9 mouse cellular contexts compared by ENCODE assay signal in the genomic region with DNA sequence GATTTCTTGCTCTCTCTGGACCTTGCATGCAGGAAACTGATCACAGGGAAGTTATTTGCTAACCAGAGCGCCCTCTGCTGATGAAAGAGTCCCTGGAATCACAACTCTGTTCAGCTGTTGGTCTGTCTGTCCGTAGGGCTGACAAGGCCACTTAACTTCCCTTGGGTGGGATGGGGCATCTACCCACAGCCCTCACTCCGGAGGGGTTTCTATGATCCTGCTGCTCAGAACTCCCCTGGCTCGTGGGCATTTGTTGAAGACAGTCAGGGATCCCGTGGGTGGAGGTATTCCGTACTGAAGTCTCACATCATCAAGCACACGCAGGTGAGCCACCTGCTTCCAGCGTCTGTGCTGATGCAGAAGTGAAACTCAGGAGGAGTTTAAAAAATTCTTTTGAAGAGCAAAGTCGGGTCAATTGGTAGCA. TPM values are rescaled to one million over a fixed set of nuclear protein-coding genes. Genes with fewer than 3 reads are reported as not detected.
DNase-seq lines count a peak whose midpoint lies in the region; ATAC-seq and TF ChIP-seq lines count a peak whose summit lies in the region.
"Had no signal": no experiment of that assay in that cellular context is flagged by ENCODE, and none has a peak within 500 bp of the region (broad histone marks: within the 10 kb centered on the region; RNA-seq: fewer than 3 reads in every experiment).

No protein-coding gene starts in this region.

- no peak overlapping the region for H3K27ac ChIP-seq in midbrain, embryonic 10.5 days (replicated peaks)
- H3K27ac ChIP-seq in midbrain, embryonic 15.5 days = no peak overlapping the region
- no peak overlapping the region for H3K27ac ChIP-seq in cortical plate, adult 2 months (ENCODE audit: insufficient read depth, low read length)
- no peak overlapping the region for H3K27ac ChIP-seq in liver, embryonic 14.5 days
- H3K27ac ChIP-seq: neural tube, embryonic 12.5 days had no signal

- no peak for TF ChIP-seq EP300 in liver, embryonic 14.5 days (IDR thresholded peaks at IDR 0.05; ENCODE audit: low read depth)

- peak; percentile 65 for DNase-seq in midbrain, embryonic 10.5 days (ENCODE audit: low spot score)
- peak; percentile 42 for DNase-seq in T-cell, adult 2 months (ENCODE audit: low spot score)
- DNase-seq in induced T-regulatory cell, adult 2 months (ENCODE audit: low read depth) = peak; percentile 87
- no peak for DNase-seq in liver, embryonic 14.5 days (ENCODE audit: low read depth in 3 of 3, low spot score in 3 of 3)
- peak; percentile 74 for DNase-seq in right cerebral cortex, postnatal 14 days
- no peak for DNase-seq in MN1 (ENCODE audit: low spot score)

- 38% methylated on average over 9 of the region's 9 CpGs for WGBS in midbrain, embryonic 10.5 days
- 35% methylated on average over 9 of the region's 9 CpGs for WGBS in midbrain, embryonic 15.5 days
- WGBS in liver, embryonic 14.5 days (ENCODE audit: insufficient replicate concordance) = 35% methylated on average over 9 of the region's 9 CpGs

- TF ChIP-seq CTCF in cortical plate, adult 2 months (IDR thresholded peaks at IDR 0.05; ENCODE audit: extremely low read depth, insufficient read depth, low read length) = peak; percentile 86
- TF ChIP-seq CTCF in liver, embryonic 14.5 days (IDR thresholded peaks at IDR 0.05; ENCODE audit: low read depth) = peak; percentile 66

- TF ChIP-seq POLR2A in cortical plate, adult 2 months (IDR thresholded peaks at IDR 0.05; ENCODE audit: extremely low read depth, insufficient read depth, low read length) = no peak

- H3K9me3 ChIP-seq in midbrain, embryonic 10.5 days (replicated peaks) = no peaks in the 10 kb centered on the region
- H3K9me3 ChIP-seq in midbrain, embryonic 15.5 days = no peaks in the 10 kb centered on the region
- H3K9me3 ChIP-seq in liver, embryonic 14.5 days (ENCODE audit: control insufficient read depth, low read length) = no peaks in the 10 kb centered on the region
- H3K9me3 ChIP-seq: neural tube, embryonic 12.5 days had no signal

- no peak overlapping the region for H3K4me3 ChIP-seq in midbrain, embryonic 10.5 days
- no peak overlapping the region for H3K4me3 ChIP-seq in midbrain, embryonic 15.5 days
- no peak overlapping the region for H3K4me3 ChIP-seq in cortical plate, adult 2 months (ENCODE audit: insufficient read depth, low read length)
- no peak overlapping the region for H3K4me3 ChIP-seq in liver, embryonic 14.5 days (ENCODE audit: insufficient read depth in 1 of 2, low read depth in 2 of 2, low read length in 2 of 2)
- H3K4me3 ChIP-seq: neural tube, embryonic 12.5 days had no signal

- no peak overlapping the region for H3K4me2 ChIP-seq in midbrain, embryonic 15.5 days
- no peak overlapping the region for H3K4me2 ChIP-seq in liver, embryonic 14.5 days (ENCODE audit: low read depth)
- H3K4me2 ChIP-seq: neural tube, embryonic 12.5 days had no signal

- no peak for ATAC-seq in midbrain, embryonic 15.5 days (replicated peaks)
- no peak for ATAC-seq in liver, embryonic 14.5 days (ENCODE audit: insufficient read depth)

- peaks cover 9% of the 10 kb centered on the region for H3K4me1 ChIP-seq in midbrain, embryonic 10.5 days
- H3K4me1 ChIP-seq in midbrain, embryonic 15.5 days = peaks cover 8% of the 10 kb centered on the region; the same call in 1 of the 2 replicates
- H3K4me1 ChIP-seq in cortical plate, adult 2 months (ENCODE audit: control insufficient read depth, insufficient read depth, low read length) = no peaks in the 10 kb centered on the region; the same call in 1 of the 2 replicates
- no peaks in the 10 kb centered on the region for H3K4me1 ChIP-seq in liver, embryonic 14.5 days (replicated peaks; ENCODE audit: control insufficient read depth in 2 of 2, insufficient read depth in 2 of 2, low read length in 1 of 2)
- H3K4me1 ChIP-seq: neural tube, embryonic 12.5 days had no signal

- H3K9ac ChIP-seq in midbrain, embryonic 15.5 days = no peak overlapping the region
- no peak overlapping the region for H3K9ac ChIP-seq in liver, embryonic 14.5 days (replicated peaks)
- H3K9ac ChIP-seq: neural tube, embryonic 12.5 days had no signal

- peaks cover 31% of the 10 kb centered on the region for H3K27me3 ChIP-seq in midbrain, embryonic 10.5 days (ENCODE audit: low read depth, poor library complexity, severe bottlenecking)
- no peaks in the 10 kb centered on the region; the same call in none of the 2 replicates for H3K27me3 ChIP-seq in midbrain, embryonic 15.5 days (replicated peaks)
- peaks cover 13% of the 10 kb centered on the region; the same call in 1 of the 2 replicates for H3K27me3 ChIP-seq in liver, embryonic 14.5 days (ENCODE audit: control insufficient read depth, insufficient read depth, low read length)

- H3K36me3 ChIP-seq in midbrain, embryonic 10.5 days = no peaks in the 10 kb centered on the region
- no peaks in the 10 kb centered on the region for H3K36me3 ChIP-seq in midbrain, embryonic 15.5 days (replicated peaks)
- H3K36me3 ChIP-seq in liver, embryonic 14.5 days (replicated peaks; ENCODE audit: control insufficient read depth, insufficient read depth, low read depth) = no peaks in the 10 kb centered on the region
- H3K36me3 ChIP-seq: neural tube, embryonic 12.5 days had no signal

RNA-seq across cellular contexts. Expression of gene Xylt1, which starts 4.9 kb away (rescaled TPM):
- 0.91 and 1.0 TPM in 2 replicates for polyA plus RNA-seq in midbrain, embryonic 10.5 days (2016; fragmentation: Nextera tagmentation; extraction: Ambion mirVana)
- polyA plus RNA-seq in midbrain, embryonic 15.5 days (2015; fragmentation: Nextera tagmentation; extraction: Ambion mirVana) = 2.6 and 2.8 TPM in 2 replicates
- polyA plus RNA-seq in cortical plate, adult 2 months (2012; rRNA removed) = 18.2 and 18.4 TPM in 2 replicates
- polyA plus RNA-seq in liver, embryonic 14.5 days (2012; rRNA removed) = 0.39 and 0.40 TPM in 2 replicates
- 0.27 TPM in 2 replicates for polyA plus RNA-seq in liver, embryonic 14.5 days (2014; fragmentation: Nextera tagmentation; extraction: Ambion mirVana)

Comparison
In these comparisons a context has a peak if more than half of its experiments do, and no peak if none do; other contexts are left out.
1. DNase-seq: peak in midbrain, embryonic 10.5 days (single experiment), T-cell, adult 2 months (single experiment), induced T-regulatory cell, adult 2 months (single experiment) and right cerebral cortex, postnatal 14 days (single experiment); none in liver, embryonic 14.5 days (0 of 3) and MN1 (single experiment).